Mouse (Mus musculus) v-Abl transformed pro-B cells (cell line): ENCODE measurements around the gene Defb18.
"Not testable (repeated sequence)": the region's sequence is repeated elsewhere in the genome, so short reads cannot be mapped to it uniquely, and the experiment has no call there.

ENCODE experiments used
- in situ Hi-C, 2 experiments: fragments of 400-800 bp; cut with MboI; formaldehyde crosslinking; loops; one replicate each; pipeline ENCODE4 v1.15.1; 2025; ENCODE audit not compliant: unreplicated experiment in 2 of 2

Defb18 gene

GRCm38 (mm10) chr1:18237343-18237742 lies at the start of gene Defb18:
Gene Defb18, minus strand, starts transcription at chr1:18237443.
- in situ Hi-C loops = no loop called here

- in situ Hi-C loops = no loop called here
Measured at GRCm38 (mm10) chr1:18271095-18271494, 33.9 kb upstream of the Defb18 start.

- in situ Hi-C loops = no loop called here
Measured at GRCm38 (mm10) chr1:18268845-18269244, 31.6 kb upstream of the Defb18 start.

GRCm38 (mm10) chr1:18265038-18265437 lies 27.8 kb upstream of the Defb18 start, which contains the start of gene Defb41:
Gene Defb41, minus strand, starts transcription at chr1:18265138.
- in situ Hi-C loops = no loop called here

GRCm38 (mm10) chr1:18245801-18246580 lies 8.7 kb upstream of the Defb18 start:
- in situ Hi-C loops = not testable (repeated sequence)

DNA sequence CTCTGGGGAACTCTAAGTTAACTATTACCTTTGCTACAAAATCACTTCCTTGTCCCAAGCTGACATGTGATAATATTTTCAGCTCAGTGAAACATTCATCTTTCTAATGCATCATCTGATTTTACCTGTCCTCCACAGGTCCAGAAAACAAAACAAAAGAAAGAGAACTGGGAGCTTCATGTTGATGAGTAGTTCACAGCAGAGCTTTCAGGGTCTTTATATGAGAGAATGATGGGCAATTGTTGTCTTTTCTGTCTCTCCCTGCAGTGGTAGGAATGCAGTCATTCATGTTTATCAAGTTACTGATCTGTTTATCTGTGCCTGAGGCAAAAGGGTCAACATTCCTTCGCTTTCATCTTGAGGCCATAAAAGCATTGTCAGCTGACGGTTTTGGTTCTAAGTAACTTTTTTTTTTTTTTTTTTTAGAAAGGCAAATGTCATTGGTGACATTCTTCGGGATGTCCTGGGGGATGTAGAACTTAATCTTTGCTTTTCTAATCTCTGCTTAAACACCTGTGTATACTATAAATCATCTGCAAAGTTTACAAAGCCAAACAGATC lies 13.8 kb downstream of the Defb18 start:
- in situ Hi-C loops = no loop called here

DNA sequence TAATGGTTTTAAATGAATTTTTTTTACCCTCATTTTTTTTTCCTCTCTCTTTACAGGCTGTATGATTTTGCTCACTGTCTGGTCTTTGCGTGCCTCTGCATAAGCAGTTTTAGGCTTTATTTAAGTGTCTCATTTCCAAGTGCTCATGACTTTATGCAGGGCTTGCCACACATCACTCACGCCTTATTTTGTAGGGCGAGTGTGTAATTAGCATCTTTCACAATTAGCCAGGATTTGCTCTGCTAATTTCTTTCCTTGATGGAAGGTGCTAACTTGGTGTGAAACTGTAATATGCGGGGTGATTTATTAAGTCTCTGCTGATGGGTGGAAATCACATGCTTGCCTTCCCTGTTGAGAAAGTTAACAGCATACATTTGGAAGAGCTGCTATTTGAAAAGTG lies 45.5 kb downstream of the Defb18 start:
- in situ Hi-C loops = no loop called here

- in situ Hi-C loops = no loop called here
Measured at GRCm38 (mm10) chr1:18190714-18191712, 46.2 kb downstream of the Defb18 start.
